Mouse (Mus musculus) heart, postnatal 14 days (tissue): ENCODE measurements at regions not wholly inside any gene's neighbourhood (a gene's known extent, or its start where the extent isn't known, plus 50 kb on each side); places are given as distances from the start of the nearest gene placed in this dataset.

Experiments
- DNase-seq, 2 experiments: peaks; one replicate each; pipeline ENCODE4 v3.0.0; 2021 to 2022
- intact Hi-C: fragments of 180-260 bp; cut with DNase I; formaldehyde crosslinking; loops from one replicate; pipeline ENCODE4 v1.15.1; 2025

DNA sequence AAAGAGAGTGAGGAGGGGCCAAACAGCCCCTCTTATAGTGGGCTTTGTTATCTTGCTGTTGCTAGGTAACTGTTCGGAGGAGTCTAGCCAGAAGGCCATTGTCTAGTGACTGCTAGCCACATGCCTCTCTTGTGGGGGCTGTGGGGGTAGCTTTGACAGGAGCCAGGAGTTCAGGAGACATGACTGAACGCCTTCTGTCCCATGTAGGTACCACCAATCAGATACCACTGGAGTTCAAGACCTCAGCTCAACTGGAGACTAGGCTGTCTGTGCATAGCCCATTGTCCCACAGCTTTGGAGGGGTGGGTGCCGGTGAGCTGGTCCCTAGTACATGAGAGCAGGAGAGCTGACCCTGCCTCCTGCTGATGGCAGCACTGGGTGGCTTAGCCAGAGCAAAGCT, 82.4 kb upstream of the Unc93a2 start:
- intact Hi-C loops = no loop called here
- DNase-seq = no peak

- no peak for DNase-seq
- intact Hi-C loops = no loop called here
Measured at GRCm38 (mm10) chr17:7464901-7465300, 79.6 kb upstream of the Unc93a2 start.

- intact Hi-C loops = no loop called here
- no peak for DNase-seq
Measured at GRCm38 (mm10) chr17:7461164-7461563, 75.9 kb upstream of the Unc93a2 start.

- intact Hi-C loops = no loop called here
- no peak for DNase-seq
Measured at GRCm38 (mm10) chr17:7456939-7457338, 71.7 kb upstream of the Unc93a2 start.

DNA sequence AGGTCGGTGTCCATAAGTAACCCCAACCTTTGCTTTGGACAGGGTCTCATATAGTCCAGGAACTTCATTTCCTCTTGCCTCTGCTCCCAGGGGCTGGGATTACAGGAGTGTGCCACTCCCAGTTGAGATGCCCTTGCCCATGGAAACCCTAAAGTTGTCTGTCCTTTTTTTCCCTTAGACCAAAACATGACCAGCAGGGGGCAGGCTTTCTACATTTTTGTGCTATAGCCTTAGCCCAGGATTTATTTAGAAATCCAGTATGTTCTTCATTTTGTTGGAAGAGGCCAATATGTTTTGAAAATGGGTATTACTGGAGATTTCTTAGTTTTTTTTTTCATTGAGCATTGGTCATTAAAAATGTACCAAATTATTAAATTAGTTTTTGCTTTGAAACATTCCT, 58.6 kb upstream of the Unc93a2 start:
- intact Hi-C loops = loop anchor here (2.0 kb wide), 1 partner anchor 377 kb away; no protein-coding TSS in a partner anchor
- DNase-seq = peak; percentile 64 to 79

- DNase-seq = no peak
- intact Hi-C loops = no loop called here
Measured at GRCm38 (mm10) chr17:7435075-7435474, 49.8 kb upstream of the Unc93a2 start.
